Mouse (Mus musculus) MEL (cell line): ENCODE data around the gene Srsf1.

Experiments
- MAX ChIP-seq: IDR thresholded peaks from 2 replicates; pipeline ENCODE4 v1.6.1; 2011; ENCODE audit warnings: low read length, improper control_type of control experiment
- POLR2AphosphoS5 ChIP-seq: IDR thresholded peaks from 2 replicates; pipeline ENCODE4 v1.6.1; 2012; ENCODE audit warnings: low read depth, borderline replicate concordance, mild to moderate bottlenecking, inconsistent platforms, low read length, moderate library complexity, mixed read lengths
- RAD21 ChIP-seq: IDR thresholded peaks from 2 replicates; pipeline ENCODE4 v1.6.1; 2011; ENCODE audit warnings: mild to moderate bottlenecking, low read depth, low read length, improper control_type of control experiment
- ZMIZ1 ChIP-seq: IDR thresholded peaks from 2 replicates; pipeline ENCODE4 v1.6.1; 2012; ENCODE audit warnings: low read depth, mild to moderate bottlenecking, inconsistent platforms, low read length, improper control_type of control experiment, moderate library complexity
- ZNF384 ChIP-seq: IDR thresholded peaks from 2 replicates; pipeline ENCODE4 v1.6.1; 2012; ENCODE audit warnings: low read depth, mild to moderate bottlenecking, inconsistent platforms, low read length, improper control_type of control experiment

GRCm38 (mm10) chr11:88039066-88039465 is 8.1 kb upstream of the Srsf1 start:
- TF ChIP-seq ZNF384 (no peak), ZMIZ1 (no peak), MAX (no peak), RAD21 (no peak), POLR2AphosphoS5 (no peak)
